Mouse (Mus musculus) lung, embryonic 16.5 days (tissue): ENCODE data around the gene Cacng8. TPM values are rescaled to one million over a fixed set of nuclear protein-coding genes. Genes with fewer than 3 reads are reported as not detected.
"Not testable (repeated sequence)": the region's sequence is repeated elsewhere in the genome, so short reads cannot be mapped to it uniquely, and the experiment has no call there.

ENCODE experiments used
- ATAC-seq: fragments of 200-750 bp; cut with Nextera tagmentation; 2 replicates; pipeline ENCODE4 v1.8.0; 2017; ENCODE audit warnings: low read depth, mild to moderate bottlenecking, moderate library complexity
- H3K27ac ChIP-seq: fragments of 300-500 bp; sonication (generic); 2 replicates; pipeline ENCODE4 v1.5.1; 2014; ENCODE audit warnings: mild to moderate bottlenecking, control low read depth, low read length
- H3K27me3 ChIP-seq: fragments of 300-500 bp; sonication (generic); 2 replicates; pipeline ENCODE4 v1.6.1; 2014; ENCODE audit warnings: low read depth, low read length, mixed read lengths; ENCODE audit not compliant: control insufficient read depth, insufficient read depth
- H3K36me3 ChIP-seq: fragments of 300-500 bp; sonication (generic); 2 replicates; pipeline ENCODE4 v1.6.1; 2014; ENCODE audit warnings: low read length; ENCODE audit not compliant: control insufficient read depth, insufficient read depth
- H3K4me1 ChIP-seq: fragments of 300-500 bp; sonication (generic); replicated peaks from 2 replicates; pipeline ENCODE4 v1.6.1; 2014; ENCODE audit warnings: low read length, mixed read lengths; ENCODE audit not compliant: control insufficient read depth, insufficient read depth
- H3K4me2 ChIP-seq: fragments of 300-500 bp; sonication (generic); 2 replicates; pipeline ENCODE4 v1.6.1; 2014; ENCODE audit warnings: low read depth, low read length, control low read depth
- H3K4me3 ChIP-seq: fragments of 300-500 bp; sonication (generic); 2 replicates; pipeline ENCODE4 v1.5.1; 2014; ENCODE audit warnings: mild to moderate bottlenecking, low read length, control low read depth
- H3K9ac ChIP-seq: fragments of 300-500 bp; sonication (generic); 2 replicates; pipeline ENCODE4 v1.6.1; 2014; ENCODE audit warnings: low read length, control low read depth
- H3K9me3 ChIP-seq: fragments of 300-500 bp; sonication (generic); 2 replicates; pipeline ENCODE4 v1.6.1; 2016; ENCODE audit warnings: low read length; ENCODE audit not compliant: control insufficient read depth
- WGBS: fragments of 180-500 bp; shearing (Covaris S2); extraction: QIAGEN DNeasy Blood & Tissue Kit; methylation state at CpG from one replicate; pipeline ENCODE4 v1.1.7; 2014; 5-methylcytosine and 5-hydroxymethylcytosine counted together
- polyA plus RNA-seq: library from polyadenylated mRNA; unstranded; fragments of >200 nt; fragmentation: Nextera tagmentation; extraction: Ambion mirVana; gene quantifications from 2 replicates; pipeline ENCODE4 v1.2.1, GENCODE M21; 2015

Gene Cacng8
- polyA plus RNA-seq, 1 experiment from 2014 or later, result 0.73 TPM

- ATAC-seq, result no peak
These were observed 7.3 kb downstream of the Cacng8 start for GRCm38 (mm10) chr7:3397797-3398196.

GRCm38 (mm10) chr7:3398363-3398762 is 7.9 kb downstream of the Cacng8 start:
- H3K9ac ChIP-seq, H3K9me3 ChIP-seq, H3K4me3 ChIP-seq, H3K27ac ChIP-seq, H3K4me1 ChIP-seq, H3K27me3 ChIP-seq, ATAC-seq, H3K36me3 ChIP-seq, H3K4me2 ChIP-seq: not testable (repeated sequence)
- 87% methylated on average over 8 of the region's 8 CpGs for WGBS

More at GRCm38 (mm10) chr7:3397797-3398196, 7.3 kb downstream of the Cacng8 start:
- Histone ChIP-seq H3K27ac (no peak overlapping the region), H3K4me1 (no peaks in the 10 kb centered on the region), H3K4me2 (no peak overlapping the region), H3K27me3 (no peaks in the 10 kb centered on the region; the same call in 1 of the 2 replicates), H3K36me3 (no peaks in the 10 kb centered on the region), H3K9me3 (no peaks in the 10 kb centered on the region), H3K4me3 (no peak overlapping the region), H3K9ac (no peak overlapping the region)
- 59% methylated on average over 7 of the region's 7 CpGs for WGBS

- H3K9ac ChIP-seq, result no peak overlapping the region
- no peak overlapping the region for H3K4me3 ChIP-seq
- no peak for ATAC-seq
- H3K36me3 ChIP-seq, result no peaks in the 10 kb centered on the region
- no peak overlapping the region for H3K4me2 ChIP-seq
- no peak overlapping the region for H3K27ac ChIP-seq
- no peaks in the 10 kb centered on the region for H3K9me3 ChIP-seq
- H3K4me1 ChIP-seq, result no peaks in the 10 kb centered on the region
- no peaks in the 10 kb centered on the region for H3K27me3 ChIP-seq
These were observed 9.5 kb downstream of the Cacng8 start for GRCm38 (mm10) chr7:3399937-3400336.

- H3K27ac ChIP-seq, result no peak overlapping the region
- H3K9me3 ChIP-seq, result no peaks in the 10 kb centered on the region
- peaks cover 40% of the 10 kb centered on the region for H3K27me3 ChIP-seq
- no peak overlapping the region for H3K4me2 ChIP-seq
- 56% methylated on average over 11 of the region's 11 CpGs for WGBS
- peaks cover 7% of the 10 kb centered on the region for H3K4me1 ChIP-seq
- H3K4me3 ChIP-seq, result no peak overlapping the region
- ATAC-seq, result no peak
- H3K9ac ChIP-seq, result no peak overlapping the region
- no peaks in the 10 kb centered on the region for H3K36me3 ChIP-seq
These were observed 19.4 kb downstream of the Cacng8 start for GRCm38 (mm10) chr7:3409729-3410520.

- no peaks in the 10 kb centered on the region for H3K36me3 ChIP-seq
- peak overlapping the region; percentile 39 for H3K9ac ChIP-seq
- peaks cover 11% of the 10 kb centered on the region for H3K4me1 ChIP-seq
- H3K9me3 ChIP-seq, result no peaks in the 10 kb centered on the region
- peak overlapping the region; percentile 63 for H3K4me2 ChIP-seq
- peak; percentile 88 for ATAC-seq
- no peak overlapping the region for H3K27ac ChIP-seq
- peak overlapping the region; percentile 45 for H3K4me3 ChIP-seq
- WGBS, result under 1% methylated on average over 33 of the region's 33 CpGs
- peaks cover 53% of the 10 kb centered on the region for H3K27me3 ChIP-seq
These were observed 20.9 kb downstream of the Cacng8 start for GRCm38 (mm10) chr7:3411160-3411941.

- no peaks in the 10 kb centered on the region for H3K9me3 ChIP-seq
- no peaks in the 10 kb centered on the region for H3K36me3 ChIP-seq
- WGBS, result 2% methylated on average over 20 of the region's 20 CpGs
- H3K4me1 ChIP-seq, result peaks cover 11% of the 10 kb centered on the region
- H3K4me2 ChIP-seq, result peak overlapping the region; percentile 63
- no peak for ATAC-seq
- no peak overlapping the region for H3K27ac ChIP-seq
- peaks cover 59% of the 10 kb centered on the region for H3K27me3 ChIP-seq
- H3K9ac ChIP-seq, result no peak overlapping the region
- peak overlapping the region; percentile 45 for H3K4me3 ChIP-seq
These were observed 21.6 kb downstream of the Cacng8 start for GRCm38 (mm10) chr7:3412036-3412435.

GRCm38 (mm10) chr7:3414888-3415287 is 24.4 kb downstream of the Cacng8 start:
- ATAC-seq, result peak; percentile 10; the same call in 1 of the 2 replicates
- under 1% methylated on average over 37 of the region's 47 CpGs for WGBS
- H3K9ac ChIP-seq, result peak overlapping the region; percentile 62

GRCm38 (mm10) chr7:3415378-3415777 is 24.9 kb downstream of the Cacng8 start:
- 0% methylated on average over 31 of the region's 60 CpGs for WGBS
- H3K27ac ChIP-seq, result no peak overlapping the region
- H3K9me3 ChIP-seq, result no peaks in the 10 kb centered on the region
- H3K4me2 ChIP-seq, result peak overlapping the region; percentile 100
- H3K36me3 ChIP-seq, result no peaks in the 10 kb centered on the region
- ATAC-seq, result peak; percentile 53
- peaks cover 11% of the 10 kb centered on the region for H3K4me1 ChIP-seq
- H3K4me3 ChIP-seq, result peak overlapping the region; percentile 63
- peaks cover 69% of the 10 kb centered on the region for H3K27me3 ChIP-seq
- H3K9ac ChIP-seq, result peak overlapping the region; percentile 62

More at GRCm38 (mm10) chr7:3414888-3415287, 24.4 kb downstream of the Cacng8 start:
- no peaks in the 10 kb centered on the region for H3K9me3 ChIP-seq
- peak overlapping the region; percentile 100 for H3K4me2 ChIP-seq
- H3K4me3 ChIP-seq, result peak overlapping the region; percentile 63
- no peak overlapping the region for H3K27ac ChIP-seq
- H3K36me3 ChIP-seq, result no peaks in the 10 kb centered on the region
- H3K4me1 ChIP-seq, result peaks cover 11% of the 10 kb centered on the region
- H3K27me3 ChIP-seq, result peaks cover 70% of the 10 kb centered on the region

- Histone ChIP-seq H3K27ac (no peak overlapping the region), H3K4me2 (no peak overlapping the region), H3K4me1 (peaks cover 3% of the 10 kb centered on the region; the same call in 1 of the 2 replicates), H3K36me3 (no peaks in the 10 kb centered on the region), H3K27me3 (peaks cover 66% of the 10 kb centered on the region), H3K9me3 (no peaks in the 10 kb centered on the region), H3K9ac (no peak overlapping the region), H3K4me3 (no peak overlapping the region)
- ATAC-seq, result no peak
- 42% methylated on average over 6 of the region's 6 CpGs for WGBS
These were observed 29.5 kb downstream of the Cacng8 start for GRCm38 (mm10) chr7:3419941-3420340.
